Mouse (Mus musculus): Measurements from ENCODE around the gene Litaf. TPM values are rescaled to one million over a fixed set of nuclear protein-coding genes. Genes with fewer than 3 reads are reported as not detected.

The Litaf gene
- total and polyA plus RNA-seq, 3 experiments: 25.7 to 50.1 TPM; not detected in 1

DNA sequence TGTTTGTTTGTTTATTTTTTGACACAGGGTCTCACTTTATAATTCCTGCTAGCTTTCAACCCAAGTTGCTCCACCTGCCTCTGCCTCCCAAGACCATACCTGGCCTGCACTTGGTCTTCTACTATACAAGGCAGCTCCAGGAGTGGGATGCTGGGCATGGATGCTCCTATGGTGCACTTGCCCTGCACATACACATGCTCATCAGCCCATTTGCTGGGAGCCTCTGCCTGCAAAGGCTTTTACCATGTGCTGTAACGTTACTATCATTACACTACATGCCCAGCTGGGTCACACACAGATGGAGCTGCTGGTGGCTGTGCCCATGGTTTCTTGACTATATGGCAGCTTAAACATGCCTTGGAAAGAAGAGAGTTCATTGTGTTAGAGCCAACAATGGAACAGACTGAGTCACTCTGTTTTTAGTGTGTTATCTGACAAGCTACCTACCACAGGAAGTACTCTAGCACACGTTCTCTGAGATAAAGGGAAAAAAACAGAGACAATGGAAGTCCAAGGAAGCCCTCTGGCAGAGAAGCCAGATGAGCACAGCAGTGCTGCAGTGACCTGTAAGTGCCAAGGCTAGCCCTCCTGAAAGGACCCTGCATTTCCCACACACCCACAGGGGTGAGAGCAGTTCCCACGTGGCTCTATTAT is 12.4 kb upstream of the Litaf start (continued):
- no peak for TF ChIP-seq POLR2AphosphoS5 (IDR thresholded peaks at IDR 0.05; ENCODE audit: borderline replicate concordance, low read depth, low read length)
- TF ChIP-seq USF1 (IDR thresholded peaks at IDR 0.05; ENCODE audit: low read depth, low read length): no peak
- TF ChIP-seq ZMIZ1 (IDR thresholded peaks at IDR 0.05; ENCODE audit: low read depth, low read length): no peak

DNA sequence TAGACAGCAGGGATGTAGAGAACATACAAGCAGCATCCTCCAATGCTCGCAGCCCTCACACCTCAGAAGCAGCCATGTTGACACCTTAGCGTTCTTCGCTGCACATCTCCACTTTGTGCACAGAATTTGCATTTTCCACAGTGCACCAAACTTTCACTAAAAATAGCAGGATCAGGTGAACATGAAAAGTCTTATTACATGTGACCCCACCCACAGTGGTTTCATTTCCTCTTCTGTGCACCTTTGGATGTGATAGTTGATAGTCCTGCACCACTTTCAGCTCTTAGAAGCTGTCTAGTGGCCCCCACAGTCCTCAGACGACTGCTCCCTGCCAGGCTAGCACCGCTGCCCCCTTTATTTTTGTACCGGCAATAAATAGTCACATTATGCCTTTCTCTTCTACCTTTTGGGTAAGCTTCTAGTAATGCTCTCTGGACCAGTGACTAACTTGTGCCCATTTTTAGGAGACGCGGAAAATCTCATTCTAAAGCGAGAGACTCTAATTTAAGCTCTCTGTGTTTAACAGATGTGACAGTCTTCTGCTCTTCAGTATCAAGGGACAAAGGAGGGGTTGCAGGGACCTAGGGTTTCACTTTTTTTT is 11.7 kb upstream of the Litaf start:
- Histone ChIP-seq H3K27me3 (ENCODE audit: control insufficient read depth in 1 of 2, insufficient read depth in 2 of 2, low read length in 2 of 2) (no peaks in the 10 kb centered on the region), H3K9me3 (replicated peaks; ENCODE audit: insufficient read depth, low read length) (no peaks in the 10 kb centered on the region), H3K79me2 (ENCODE audit: control insufficient read depth, insufficient read depth, low read length, poor library complexity) (no peaks in the 10 kb centered on the region), H3K9ac (ENCODE audit: control insufficient read depth, low read depth, low read length, poor library complexity, severe bottlenecking) (no peak overlapping the region), H3K4me3 (ENCODE audit: control insufficient read depth in 1 of 2, insufficient read depth in 1 of 2, low read depth in 2 of 2, low read length in 2 of 2) (no peak overlapping the region), H3K4me1 (ENCODE audit: control insufficient read depth in 1 of 2, insufficient read depth in 2 of 2, low read length in 2 of 2) (peaks cover 7 to 16% of the 10 kb centered on the region in 2 experiments), H3K27ac (ENCODE audit: control insufficient read depth, low read depth, low read length) (no peak overlapping the region), H3K36me3 (ENCODE audit: control insufficient read depth in 1 of 2, insufficient read depth in 2 of 2, low read length in 2 of 2) (peaks cover 11 to 20% of the 10 kb centered on the region in 2 experiments)
- TF ChIP-seq MEF2A (IDR thresholded peaks at IDR 0.05; ENCODE audit: extremely low read depth, insufficient replicate concordance, low read depth, low read length, poor library complexity, severe bottlenecking) (no peak), ZC3H11A (IDR thresholded peaks at IDR 0.05; ENCODE audit: low read depth, low read length) (no peak), CHD2 (IDR thresholded peaks at IDR 0.05; ENCODE audit: low read length) (no peak)
- DNase-seq (ENCODE audit: low read depth, low spot score): no peak

GRCm38 (mm10) chr16:11073060-11073459 is 7.1 kb upstream of the Litaf start:
- H3K27me3 ChIP-seq (ENCODE audit: control insufficient read depth in 1 of 2, insufficient read depth in 2 of 2, low read length in 2 of 2): no peaks in the 10 kb centered on the region
- H3K4me1 ChIP-seq (ENCODE audit: control insufficient read depth in 1 of 2, insufficient read depth in 2 of 2, low read length in 2 of 2): peaks cover 4 to 6% of the 10 kb centered on the region in 2 experiments
- no peak overlapping the region for H3K4me3 ChIP-seq (ENCODE audit: control insufficient read depth in 1 of 2, insufficient read depth in 1 of 2, low read depth in 2 of 2, low read length in 2 of 2)
- TF ChIP-seq POLR2A (IDR thresholded peaks at IDR 0.05; ENCODE audit: control insufficient read depth in 1 of 2, insufficient read depth in 1 of 2, low read depth in 1 of 2, low read length in 2 of 2, poor library complexity in 1 of 2) (no peak), ZC3H11A (IDR thresholded peaks at IDR 0.05; ENCODE audit: low read depth, low read length) (no peak), GATA1 (IDR thresholded peaks at IDR 0.05; ENCODE audit: low read depth, low read length) (no peak), TCF12 (IDR thresholded peaks at IDR 0.05; ENCODE audit: low read depth, low read length) (no peak), CHD1 (IDR thresholded peaks at IDR 0.05; ENCODE audit: low read depth, low read length) (no peak), BHLHE40 (IDR thresholded peaks at IDR 0.05; ENCODE audit: borderline replicate concordance, low read depth, low read length) (no peak), HCFC1 (IDR thresholded peaks at IDR 0.05; ENCODE audit: low read depth, low read length) (no peak)
- peaks cover 3 to 10% of the 10 kb centered on the region in 2 experiments for H3K36me3 ChIP-seq (ENCODE audit: control insufficient read depth in 1 of 2, insufficient read depth in 2 of 2, low read length in 2 of 2)
- H3K9me3 ChIP-seq (replicated peaks; ENCODE audit: insufficient read depth, low read length): no peaks in the 10 kb centered on the region
- DNase-seq (ENCODE audit: low read depth, low spot score): no peak
- H3K9ac ChIP-seq (ENCODE audit: control insufficient read depth, low read depth, low read length, poor library complexity, severe bottlenecking): no peak overlapping the region
- no peak overlapping the region for H3K27ac ChIP-seq (ENCODE audit: control insufficient read depth, low read depth, low read length)
- H3K79me2 ChIP-seq (ENCODE audit: control insufficient read depth, insufficient read depth, low read length, poor library complexity): no peaks in the 10 kb centered on the region

All from MEL (cell line).